Mouse (Mus musculus) intestine, embryonic 16.5 days (tissue): ENCODE data around the gene Maats1. TPM values are rescaled to one million over a fixed set of nuclear protein-coding genes. Genes with fewer than 3 reads are reported as not detected.

Experiments used
- ATAC-seq: fragments of 200-750 bp; cut with Nextera tagmentation; 2 replicates; pipeline ENCODE4 v1.8.0; 2017; ENCODE audit warnings: moderate TSS enrichment, moderate library complexity
- H3K27ac ChIP-seq: fragments of 300-500 bp; sonication (generic); 2 replicates; pipeline ENCODE4 v1.5.1; 2014; ENCODE audit warnings: mild to moderate bottlenecking, low read length
- H3K27me3 ChIP-seq: fragments of 300-500 bp; sonication (generic); replicated peaks from 2 replicates; pipeline ENCODE4 v1.6.1; 2014; ENCODE audit warnings: low read length, control low read depth, mixed read lengths; ENCODE audit not compliant: control insufficient read depth, insufficient read depth
- H3K36me3 ChIP-seq: fragments of 300-500 bp; sonication (generic); 2 replicates; pipeline ENCODE4 v1.6.1; 2014; ENCODE audit warnings: low read length, control low read depth; ENCODE audit not compliant: control insufficient read depth, insufficient read depth
- H3K4me1 ChIP-seq: fragments of 300-500 bp; sonication (generic); 2 replicates; pipeline ENCODE4 v1.6.1; 2014; ENCODE audit warnings: low read length, control low read depth, mixed read lengths; ENCODE audit not compliant: control insufficient read depth, insufficient read depth
- H3K4me2 ChIP-seq: fragments of 300-500 bp; sonication (generic); 2 replicates; pipeline ENCODE4 v1.6.1; 2014; ENCODE audit warnings: low read depth, low read length, control low read depth
- H3K4me3 ChIP-seq: fragments of 300-500 bp; sonication (generic); 2 replicates; pipeline ENCODE4 v1.5.1; 2014; ENCODE audit warnings: mild to moderate bottlenecking, low read length
- H3K9ac ChIP-seq: fragments of 300-500 bp; sonication (generic); 2 replicates; pipeline ENCODE4 v1.6.1; 2014; ENCODE audit warnings: low read depth, low read length
- H3K9me3 ChIP-seq: fragments of 300-500 bp; sonication (generic); 2 replicates; pipeline ENCODE4 v1.6.1; 2016; ENCODE audit warnings: low read length, control low read depth; ENCODE audit not compliant: control insufficient read depth
- WGBS: fragments of 180-500 bp; shearing (Covaris S2); extraction: QIAGEN DNeasy Blood & Tissue Kit; methylation state at CpG from one replicate; pipeline ENCODE4 v1.1.7; 2014; 5-methylcytosine and 5-hydroxymethylcytosine counted together
- polyA plus RNA-seq: library from polyadenylated mRNA; unstranded; fragments of >200 nt; fragmentation: Nextera tagmentation; extraction: Ambion mirVana; gene quantifications from 2 replicates; pipeline ENCODE4 v1.2.1, GENCODE M21; 2015

Maats1 gene
- polyA plus RNA-seq, 1 experiment from 2014 or later, result 0.18 TPM

GRCm38 (mm10) chr16:38280951-38281350 lies 61.0 kb downstream of the Maats1 start:
- Histone ChIP-seq H3K4me3 (no peak overlapping the region), H3K27me3 (no peaks in the 10 kb centered on the region), H3K9me3 (no peaks in the 10 kb centered on the region), H3K4me1 (peaks cover 10% of the 10 kb centered on the region; the same call in 1 of the 2 replicates), H3K4me2 (no peak overlapping the region), H3K27ac (no peak overlapping the region), H3K36me3 (no peaks in the 10 kb centered on the region), H3K9ac (no peak overlapping the region)
- ATAC-seq, result no peak
- 80% methylated on average over 7 of the region's 7 CpGs for WGBS

GRCm38 (mm10) chr16:38279794-38280193 lies 62.1 kb downstream of the Maats1 start:
- no peak for ATAC-seq
- Histone ChIP-seq H3K4me1 (0 out of 2 replicates have a peak, but pooled peaks cover 5% of the 10 kb centered on the region), H3K27ac (no peak overlapping the region), H3K4me2 (no peak overlapping the region), H3K9ac (no peak overlapping the region), H3K9me3 (no peaks in the 10 kb centered on the region), H3K4me3 (no peak overlapping the region), H3K27me3 (no peaks in the 10 kb centered on the region), H3K36me3 (no peaks in the 10 kb centered on the region)
- 90% methylated on average over 5 of the region's 5 CpGs for WGBS

GRCm38 (mm10) chr16:38274737-38275136 lies 67.2 kb downstream of the Maats1 start:
- H3K4me3 ChIP-seq, result no peak overlapping the region
- no peak overlapping the region for H3K27ac ChIP-seq
- no peaks in the 10 kb centered on the region for H3K36me3 ChIP-seq
- ATAC-seq, result no peak
- H3K27me3 ChIP-seq, result no peaks in the 10 kb centered on the region
- H3K4me1 ChIP-seq, result 0 out of 2 replicates have a peak, but pooled peaks cover 2% of the 10 kb centered on the region
- H3K9ac ChIP-seq, result no peak overlapping the region
- no peaks in the 10 kb centered on the region for H3K9me3 ChIP-seq
- WGBS, result 66% methylated on average over 2 of the region's 2 CpGs
- no peak overlapping the region for H3K4me2 ChIP-seq

GRCm38 (mm10) chr16:38272483-38272882 lies 69.5 kb downstream of the Maats1 start:
- no peak overlapping the region for H3K9ac ChIP-seq
- H3K36me3 ChIP-seq, result no peaks in the 10 kb centered on the region
- no peak overlapping the region for H3K4me3 ChIP-seq
- 0 out of 2 replicates have a peak, but pooled peaks cover 2% of the 10 kb centered on the region for H3K4me1 ChIP-seq
- ATAC-seq, result no peak
- 70% methylated on average over 5 of the region's 5 CpGs for WGBS
- H3K27me3 ChIP-seq, result no peaks in the 10 kb centered on the region
- H3K4me2 ChIP-seq, result no peak overlapping the region
- H3K9me3 ChIP-seq, result no peaks in the 10 kb centered on the region
- no peak overlapping the region for H3K27ac ChIP-seq

- no peaks in the 10 kb centered on the region for H3K27me3 ChIP-seq
- ATAC-seq, result peak; percentile 74
- no peaks in the 10 kb centered on the region for H3K9me3 ChIP-seq
- no peaks in the 10 kb centered on the region for H3K36me3 ChIP-seq
- WGBS, result 36% methylated on average over 3 of the region's 3 CpGs
- H3K9ac ChIP-seq, result no peak overlapping the region
- H3K4me3 ChIP-seq, result no peak overlapping the region
- 0 out of 2 replicates have a peak, but pooled peaks cover 2% of the 10 kb centered on the region for H3K4me1 ChIP-seq
- H3K27ac ChIP-seq, result no peak overlapping the region
- no peak overlapping the region for H3K4me2 ChIP-seq
Measured at GRCm38 (mm10) chr16:38271601-38272000, 70.3 kb downstream of the Maats1 start.

- ATAC-seq, result no peak
- no peaks in the 10 kb centered on the region for H3K27me3 ChIP-seq
- H3K9me3 ChIP-seq, result no peaks in the 10 kb centered on the region
- H3K4me1 ChIP-seq, result no peaks in the 10 kb centered on the region
- no peak overlapping the region for H3K27ac ChIP-seq
- H3K36me3 ChIP-seq, result peaks cover 5% of the 10 kb centered on the region; the same call in 1 of the 2 replicates
- no peak overlapping the region for H3K9ac ChIP-seq
- whole genome bisulfite sequencing, result 84% methylated on average over 9 of the region's 9 CpGs
- H3K4me3 ChIP-seq, result no peak overlapping the region
- no peak overlapping the region for H3K4me2 ChIP-seq
Measured at GRCm38 (mm10) chr16:38255927-38256326, 86.0 kb downstream of the Maats1 start.

- Histone ChIP-seq H3K9ac (no peak overlapping the region), H3K36me3 (peaks cover 5% of the 10 kb centered on the region; the same call in 1 of the 2 replicates), H3K4me1 (no peaks in the 10 kb centered on the region), H3K27me3 (no peaks in the 10 kb centered on the region), H3K4me2 (no peak overlapping the region), H3K9me3 (no peaks in the 10 kb centered on the region), H3K4me3 (no peak overlapping the region), H3K27ac (no peak overlapping the region)
- no peak for ATAC-seq
- WGBS, result 85% methylated on average over 4 of the region's 4 CpGs
Measured at GRCm38 (mm10) chr16:38255107-38255506, 86.8 kb downstream of the Maats1 start.

GRCm38 (mm10) chr16:38254001-38254400 lies 87.9 kb downstream of the Maats1 start:
- Histone ChIP-seq H3K4me1 (no peaks in the 10 kb centered on the region), H3K27me3 (no peaks in the 10 kb centered on the region), H3K9me3 (no peaks in the 10 kb centered on the region), H3K4me2 (no peak overlapping the region), H3K9ac (no peak overlapping the region), H3K36me3 (peaks cover 5% of the 10 kb centered on the region; the same call in 1 of the 2 replicates), H3K4me3 (no peak overlapping the region), H3K27ac (no peak overlapping the region)
- 77% methylated on average over 14 of the region's 14 CpGs for WGBS
- ATAC-seq, result no peak

- peaks cover 4% of the 10 kb centered on the region; the same call in 1 of the 2 replicates for H3K36me3 ChIP-seq
- no peak for ATAC-seq
- no peak overlapping the region for H3K27ac ChIP-seq
- no peaks in the 10 kb centered on the region for H3K27me3 ChIP-seq
- no peaks in the 10 kb centered on the region for H3K9me3 ChIP-seq
- no peak overlapping the region for H3K9ac ChIP-seq
- no peaks in the 10 kb centered on the region for H3K4me1 ChIP-seq
- H3K4me3 ChIP-seq, result no peak overlapping the region
- no peak overlapping the region for H3K4me2 ChIP-seq
- WGBS, result 92% methylated on average over 6 of the region's 6 CpGs
Measured at GRCm38 (mm10) chr16:38250467-38250866, 91.5 kb downstream of the Maats1 start.

- 39% methylated on average over 13 of the region's 13 CpGs for WGBS
- no peaks in the 10 kb centered on the region for H3K27me3 ChIP-seq
- H3K9me3 ChIP-seq, result no peaks in the 10 kb centered on the region
- H3K4me3 ChIP-seq, result no peak overlapping the region
- no peaks in the 10 kb centered on the region for H3K4me1 ChIP-seq
- ATAC-seq, result no peak
- H3K27ac ChIP-seq, result no peak overlapping the region
- H3K9ac ChIP-seq, result no peak overlapping the region
- no peak overlapping the region for H3K4me2 ChIP-seq
- H3K36me3 ChIP-seq, result no peaks in the 10 kb centered on the region
Measured at GRCm38 (mm10) chr16:38248331-38248961, 93.5 kb downstream of the Maats1 start.
